Mouse (Mus musculus) gastrocnemius, adult 18-20 months (tissue): Measurements from ENCODE around the gene Cd164. TPM values are rescaled to one million over a fixed set of nuclear protein-coding genes. Genes with fewer than 3 reads are reported as not detected.
A peak's percentile ranks its signal among the peaks of the same experiment; 100 is the strongest.

ENCODE experiments used
- DNase-seq: peaks from one replicate; pipeline ENCODE4 v3.0.0; 2021; ENCODE audit warnings: low spot score
- total RNA-seq, 2 experiments: library from RNA; stranded (reverse); gene quantifications; 2 replicates each; pipeline ENCODE4 v1.2.3; 2021

The Cd164 gene
- total RNA-seq, 2 experiments from 2014 or later = 145 to 153 TPM

DNA sequence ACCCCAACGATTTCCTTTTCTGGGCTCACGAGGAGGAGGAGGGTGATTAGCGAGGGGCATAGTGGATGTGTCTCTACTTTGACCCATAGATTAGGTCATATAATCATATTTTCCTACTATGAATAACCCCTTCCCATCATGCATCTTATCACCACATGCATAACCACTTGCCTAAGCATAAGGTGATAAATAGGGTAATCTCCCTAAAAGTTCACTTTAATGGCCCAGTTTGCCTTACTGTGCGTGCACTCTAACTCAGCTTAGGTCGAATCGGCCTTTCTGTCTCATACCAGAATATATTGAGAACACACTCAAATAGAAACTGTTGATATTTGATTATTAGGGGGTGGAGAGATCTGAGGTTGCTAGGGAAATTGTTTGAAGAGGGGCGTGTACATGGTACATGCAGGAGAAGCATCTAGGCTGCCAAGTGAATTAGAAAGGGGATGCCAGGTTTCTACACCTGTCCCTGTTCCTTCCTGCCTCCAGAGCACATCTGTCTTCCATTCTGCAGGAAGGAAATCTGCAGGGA, 26.1 kb downstream of the Cd164 start:
- DNase-seq = no peak

DNA sequence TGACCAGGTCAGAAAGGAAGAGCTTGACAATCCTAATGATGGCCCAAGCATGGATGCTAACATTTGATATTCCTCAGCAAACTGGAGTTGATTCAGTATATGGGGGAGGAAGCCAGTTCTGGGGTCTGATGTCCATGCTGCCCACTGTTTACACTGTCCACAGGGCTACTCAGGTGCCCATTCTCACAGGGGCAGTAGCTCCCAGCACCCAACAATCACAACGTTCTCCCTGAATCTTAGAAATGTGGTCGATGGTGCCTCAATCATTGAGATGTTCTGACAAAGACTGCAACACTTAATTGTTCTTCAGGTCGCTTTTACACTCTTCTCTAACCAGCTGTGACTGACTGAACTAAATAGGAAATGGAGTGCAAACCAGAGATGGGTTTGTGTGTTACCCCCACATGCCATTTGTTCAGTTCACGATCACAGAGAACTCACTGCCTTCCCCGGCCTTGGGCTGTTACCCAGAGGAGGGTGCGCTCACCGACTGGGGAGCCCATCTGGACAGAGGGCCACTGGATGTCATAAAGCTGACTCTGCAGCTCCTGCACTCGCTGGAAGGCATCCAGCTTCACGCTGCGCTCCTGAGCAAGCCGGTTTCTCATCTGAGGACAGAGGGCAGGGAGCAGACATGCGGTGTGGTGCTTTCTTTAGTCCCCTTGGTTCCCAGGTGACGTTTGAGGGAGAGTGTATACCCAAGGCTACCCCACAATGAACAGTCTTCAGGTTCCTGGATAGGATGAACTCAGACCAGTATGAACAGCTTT, 27.4 kb downstream of the Cd164 start:
- DNase-seq = no peak

DNA sequence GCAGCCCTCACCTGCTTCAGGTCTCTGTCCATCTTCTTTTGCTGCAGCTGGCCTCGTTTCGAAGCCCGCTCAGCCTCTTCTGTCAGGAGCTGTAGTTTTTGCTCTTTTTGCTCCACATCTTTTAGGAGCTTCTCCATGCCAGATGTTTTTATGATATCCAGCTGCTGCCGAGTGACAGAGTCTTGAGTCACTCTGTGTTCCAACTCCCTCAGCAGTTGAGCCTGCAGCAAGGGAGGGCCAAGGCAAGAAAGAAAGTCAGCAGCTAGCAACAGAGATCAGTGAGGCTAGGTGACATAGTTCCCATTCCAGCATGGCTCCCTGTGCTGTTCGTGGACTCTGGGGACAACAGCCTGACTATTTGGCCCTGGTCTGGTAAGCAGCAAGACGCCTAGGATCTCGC, 31.5 kb downstream of the Cd164 start:
- DNase-seq = peak; percentile 43

DNA sequence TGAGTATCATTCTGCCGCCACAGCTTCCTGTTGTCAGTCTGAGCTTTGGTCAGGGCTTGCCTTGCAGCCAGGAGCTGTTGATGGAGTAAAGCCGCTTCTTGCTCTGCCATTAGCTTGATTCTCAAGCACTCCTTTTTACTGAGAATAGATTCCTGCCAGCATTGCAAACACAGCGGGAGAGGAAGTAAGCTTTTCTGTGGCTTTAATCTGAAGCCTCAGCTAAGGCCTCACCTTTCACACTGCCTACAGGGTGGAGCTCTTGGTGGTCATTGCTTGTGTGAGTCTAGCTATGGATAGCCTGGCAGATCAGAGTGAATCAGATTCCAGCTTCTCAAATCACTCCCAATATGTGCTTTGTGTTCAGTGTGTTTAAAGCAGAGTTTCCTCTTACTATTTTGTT, 33.1 kb downstream of the Cd164 start:
- no peak for DNase-seq

GRCm38 (mm10) chr10:41552847-41553589, 33.8 kb downstream of the Cd164 start:
- DNase-seq = peak; percentile 76

DNA sequence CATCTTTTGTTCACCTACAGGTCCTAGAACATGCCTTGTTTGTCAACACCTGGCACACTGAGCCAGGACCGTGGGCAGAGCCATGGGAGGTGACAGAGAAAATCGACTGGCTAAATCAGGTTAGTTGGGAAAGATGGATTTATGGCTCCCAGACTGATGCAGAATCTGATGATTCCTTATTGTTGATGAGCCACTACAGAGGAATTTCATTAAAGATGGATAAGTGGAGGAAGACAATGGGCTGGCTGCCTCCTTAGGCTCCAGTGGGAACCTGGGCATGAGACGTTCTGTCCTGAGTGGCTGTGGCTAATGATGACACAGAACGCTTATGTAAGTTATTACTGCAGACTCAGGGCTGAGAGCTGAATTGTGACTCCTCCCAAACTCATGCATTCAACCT, 34.5 kb downstream of the Cd164 start:
- no peak for DNase-seq

DNA sequence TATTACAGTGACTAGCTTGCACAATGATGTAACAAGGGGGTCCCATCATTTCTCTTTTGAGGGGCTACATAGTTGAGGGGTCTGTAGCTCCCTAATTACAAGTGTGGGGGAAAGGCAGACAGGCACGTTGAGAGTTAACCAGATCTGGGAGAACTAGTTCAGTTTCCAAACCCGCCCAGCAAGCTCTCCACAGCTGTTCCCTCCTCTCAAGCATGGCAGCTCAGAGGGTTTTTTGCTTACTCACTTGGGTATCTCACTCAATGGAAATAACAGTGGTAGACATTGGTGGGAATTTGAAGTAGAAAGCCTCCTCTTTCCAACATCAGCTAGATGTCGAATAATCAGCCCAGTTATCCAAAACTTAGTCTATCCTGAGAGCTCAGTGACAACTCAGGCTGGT, 35.9 kb downstream of the Cd164 start:
- DNase-seq = no peak

GRCm38 (mm10) chr10:41558401-41558800, 39.2 kb downstream of the Cd164 start:
- DNase-seq = no peak

GRCm38 (mm10) chr10:41561701-41562395, 42.6 kb downstream of the Cd164 start:
- no peak for DNase-seq

GRCm38 (mm10) chr10:41565141-41565540, 45.9 kb downstream of the Cd164 start:
- peak; percentile 70 for DNase-seq

DNA sequence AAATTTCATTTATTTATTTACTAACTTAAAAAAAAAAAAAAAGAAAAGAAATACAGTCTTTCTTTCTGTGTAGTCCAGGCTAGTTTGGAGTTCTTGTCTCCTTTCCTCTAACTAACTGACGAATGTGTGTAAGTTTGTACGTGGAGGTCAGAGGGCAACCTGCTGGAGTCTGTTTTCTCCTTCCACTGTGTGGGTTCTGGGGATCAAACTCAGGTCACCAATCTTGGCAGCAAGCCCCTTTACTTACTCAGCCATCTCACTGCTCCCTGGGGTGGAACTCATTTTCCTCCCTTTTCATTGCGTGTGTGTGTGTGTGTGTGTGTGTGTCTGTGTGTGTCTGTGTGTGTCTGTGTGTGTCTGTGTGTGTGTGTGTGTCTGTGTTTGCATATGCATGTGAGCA, 49.1 kb downstream of the Cd164 start:
- no peak for DNase-seq

DNA sequence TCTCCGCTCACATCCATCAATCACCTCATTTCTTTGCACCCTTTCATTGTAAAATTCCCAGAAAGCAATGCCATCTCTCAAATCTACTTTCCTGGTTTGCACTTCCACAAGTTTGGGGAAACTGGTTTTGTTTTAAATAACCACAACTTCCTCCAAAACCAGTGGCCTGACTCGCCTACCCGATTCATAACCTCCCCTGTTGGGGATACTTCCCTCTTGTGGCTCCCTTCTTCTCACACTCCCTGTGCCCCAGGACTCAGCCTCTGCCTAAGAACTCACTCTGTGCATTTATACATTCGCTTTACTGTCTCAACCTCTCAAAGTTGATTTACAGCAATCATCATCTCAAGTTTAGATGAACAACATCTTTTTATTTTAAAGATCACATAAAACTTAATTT, 51.9 kb downstream of the Cd164 start:
- no peak for DNase-seq

DNA sequence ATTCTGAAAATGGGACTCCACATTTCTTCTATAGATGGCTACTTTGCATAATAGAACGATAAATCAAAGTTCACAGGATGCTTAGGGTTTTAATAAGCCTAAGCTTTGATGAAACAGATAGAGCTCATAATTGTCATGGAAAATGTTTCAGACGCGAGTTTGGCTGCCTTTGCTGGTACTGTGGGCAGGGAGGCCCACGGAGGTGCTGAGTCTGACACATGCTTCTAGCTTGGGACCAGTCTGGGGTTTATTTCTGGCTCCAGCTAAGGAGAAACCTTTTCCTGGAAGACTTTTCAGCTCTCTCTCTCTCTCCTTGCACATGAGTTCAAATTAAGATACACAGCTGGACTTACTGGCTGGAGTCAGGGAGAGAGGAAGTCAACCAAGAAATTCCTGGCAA, 53.1 kb downstream of the Cd164 start:
- DNase-seq = no peak

GRCm38 (mm10) chr10:41573190-41573589, 54.0 kb downstream of the Cd164 start:
- DNase-seq = no peak

DNA sequence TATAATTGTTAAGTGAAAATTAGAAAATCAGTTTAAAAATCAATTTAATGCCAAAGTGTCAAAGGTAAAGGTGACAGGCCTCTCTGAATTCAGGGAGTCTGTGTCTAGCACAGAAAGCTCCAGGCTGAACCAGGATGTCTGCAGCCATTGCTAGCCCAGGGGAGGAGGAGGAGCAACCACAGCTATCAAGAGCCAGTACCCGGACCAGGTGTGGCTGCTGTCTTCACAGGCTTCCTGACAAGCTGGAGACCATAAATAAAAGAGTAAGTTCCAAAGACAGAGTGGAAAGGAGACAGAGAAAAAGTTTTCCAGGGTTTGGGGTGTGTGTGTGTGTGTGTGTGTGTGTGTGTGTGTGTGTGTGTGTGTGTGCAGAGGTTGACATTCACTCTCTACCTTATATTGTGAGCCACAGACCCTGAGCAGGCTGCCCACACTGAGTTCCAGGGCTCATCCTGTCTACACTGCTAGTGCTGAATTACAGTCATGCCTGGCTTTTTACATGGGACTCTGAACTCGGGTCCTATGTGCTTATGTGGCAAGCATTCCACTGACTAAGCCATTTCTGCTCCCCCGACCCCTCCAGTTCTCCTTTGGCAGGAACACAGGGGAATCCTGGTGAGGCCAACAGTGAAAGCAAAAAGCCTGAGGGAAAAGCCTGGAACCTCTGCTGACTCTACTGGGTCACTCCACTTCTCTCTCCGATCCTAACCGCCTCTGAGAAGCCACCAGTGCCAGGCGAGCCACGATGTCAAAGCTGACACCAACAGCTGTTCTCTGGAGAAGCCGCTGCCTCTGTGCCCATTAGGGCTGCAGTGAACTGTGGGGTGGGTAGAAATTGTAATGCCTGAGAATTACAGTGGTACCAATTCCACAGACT, 56.5 kb downstream of the Cd164 start:
- DNase-seq = no peak

- DNase-seq = no peak
Observed at GRCm38 (mm10) chr10:41576328-41576833, 57.2 kb downstream of the Cd164 start.

GRCm38 (mm10) chr10:41578541-41578940, 59.3 kb downstream of the Cd164 start:
- no peak for DNase-seq

DNA sequence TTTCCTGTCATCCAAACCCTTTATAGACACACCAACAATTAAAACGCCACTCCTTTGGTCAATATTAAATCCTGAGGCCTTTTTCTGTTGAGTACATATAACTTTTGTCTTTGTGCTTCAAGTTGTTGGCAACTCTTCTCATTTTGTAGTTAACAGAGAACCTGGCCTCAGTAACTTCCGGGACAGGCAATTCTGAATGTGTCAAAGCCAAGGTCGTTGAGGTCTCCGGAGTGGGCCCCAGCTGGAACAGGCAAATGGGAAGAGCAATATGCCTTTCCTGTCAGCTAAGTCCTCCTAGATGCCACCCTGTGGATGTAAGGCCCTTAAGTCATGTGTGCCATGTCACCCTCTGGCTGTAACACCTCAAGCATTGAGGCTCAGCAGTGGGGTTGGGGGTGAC, 61.2 kb downstream of the Cd164 start:
- no peak for DNase-seq
